Mouse (Mus musculus) yolk sac, embryonic 10.5 days (tissue): ENCODE measurements around the gene Ank2.
A peak's percentile ranks its signal among the peaks of the same experiment; 100 is the strongest.

Experiments
- DNase-seq: peaks from one replicate; pipeline ENCODE4 v3.0.0-alpha.2; 2017; ENCODE audit warnings: low spot score

The Ank2 gene

GRCm38 (mm10) chr3:126977399-126977798, 521.8 kb downstream of the Ank2 start:
- DNase-seq, result no peak

- no peak for DNase-seq
Observed at GRCm38 (mm10) chr3:126976793-126977192, 522.4 kb downstream of the Ank2 start.

- no peak for DNase-seq
Observed at GRCm38 (mm10) chr3:126975409-126975808, 523.7 kb downstream of the Ank2 start.

GRCm38 (mm10) chr3:126973551-126973950, 525.6 kb downstream of the Ank2 start:
- DNase-seq, result no peak

- DNase-seq, result no peak
Observed at GRCm38 (mm10) chr3:126971531-126971930, 527.6 kb downstream of the Ank2 start.

- DNase-seq, result no peak
Observed at GRCm38 (mm10) chr3:126968721-126969120, 530.4 kb downstream of the Ank2 start.

- no peak for DNase-seq
Observed at GRCm38 (mm10) chr3:126965767-126966166, 533.4 kb downstream of the Ank2 start.

- DNase-seq, result no peak
Observed at GRCm38 (mm10) chr3:126962326-126962725, 536.8 kb downstream of the Ank2 start.

GRCm38 (mm10) chr3:126952698-126953097, 546.5 kb downstream of the Ank2 start:
- DNase-seq, result no peak

GRCm38 (mm10) chr3:126946591-126946990, 552.6 kb downstream of the Ank2 start:
- DNase-seq, result no peak

- no peak for DNase-seq
Observed at GRCm38 (mm10) chr3:126944838-126945237, 554.3 kb downstream of the Ank2 start.

GRCm38 (mm10) chr3:126944081-126944480, 555.1 kb downstream of the Ank2 start:
- peak; percentile 2 for DNase-seq

GRCm38 (mm10) chr3:126940452-126940851, 558.7 kb downstream of the Ank2 start:
- DNase-seq, result no peak

- DNase-seq, result no peak
Observed at GRCm38 (mm10) chr3:126931884-126932506, 567.2 kb downstream of the Ank2 start.

GRCm38 (mm10) chr3:126923575-126924382, 575.4 kb downstream of the Ank2 start:
- no peak for DNase-seq

GRCm38 (mm10) chr3:126921941-126922340, 577.2 kb downstream of the Ank2 start:
- DNase-seq, result no peak

GRCm38 (mm10) chr3:126920296-126920695, 578.9 kb downstream of the Ank2 start:
- DNase-seq, result no peak

- DNase-seq, result no peak
Observed at GRCm38 (mm10) chr3:126918805-126919473, 580.2 kb downstream of the Ank2 start.

GRCm38 (mm10) chr3:126916381-126916780, 582.8 kb downstream of the Ank2 start:
- DNase-seq, result no peak

- DNase-seq, result peak; percentile 23
Observed at GRCm38 (mm10) chr3:126903543-126903942, 595.6 kb downstream of the Ank2 start.

- DNase-seq, result no peak
Observed at GRCm38 (mm10) chr3:126886644-126887043, 612.5 kb downstream of the Ank2 start.

- no peak for DNase-seq
Observed at GRCm38 (mm10) chr3:126886090-126886489, 613.1 kb downstream of the Ank2 start.

GRCm38 (mm10) chr3:126878233-126878632, 620.9 kb downstream of the Ank2 start:
- no peak for DNase-seq
